Mouse (Mus musculus): ENCODE data around the gene Pin4. TPM values are rescaled to one million over a fixed set of nuclear protein-coding genes. Genes with fewer than 3 reads are reported as not detected.

The Pin4 gene
- polyA plus RNA-seq, 1 experiment from 2014 or later: 54.2 TPM

GRCm38 (mm10) chrX:102166521-102166920 lies 47.3 kb downstream of the Pin4 start:
- no peak for ATAC-seq (replicated peaks; ENCODE audit: insufficient number of reproducible peaks, low FRiP score, low TSS enrichment)
- H3K9me3 ChIP-seq (replicated peaks; ENCODE audit: control insufficient read depth, low read length): no peaks in the 10 kb centered on the region
- no peaks in the 10 kb centered on the region for H3K4me1 ChIP-seq (ENCODE audit: control insufficient read depth, insufficient read depth, low read length)
- no peaks in the 10 kb centered on the region for H3K36me3 ChIP-seq (ENCODE audit: control insufficient read depth, insufficient read depth, low read length)
- H3K9ac ChIP-seq (ENCODE audit: low read depth, low read length): no peak overlapping the region
- no peak overlapping the region for H3K4me3 ChIP-seq (ENCODE audit: low read depth, low read length)
- H3K27ac ChIP-seq (ENCODE audit: low read depth, low read length): no peak overlapping the region
- no peak overlapping the region for H3K4me2 ChIP-seq
- WGBS (ENCODE audit: insufficient replicate concordance): 65% methylated on average over 5 of the region's 5 CpGs
- no peaks in the 10 kb centered on the region; the same call in 1 of the 2 replicates for H3K27me3 ChIP-seq (ENCODE audit: control insufficient read depth, insufficient read depth, low read length)

- Histone ChIP-seq H3K27ac (ENCODE audit: low read depth, low read length) (no peak overlapping the region), H3K4me1 (ENCODE audit: control insufficient read depth, insufficient read depth, low read length) (no peaks in the 10 kb centered on the region)
- ATAC-seq (replicated peaks; ENCODE audit: insufficient number of reproducible peaks, low FRiP score, low TSS enrichment): no peak
These were observed 47.7 kb downstream of the Pin4 start for GRCm38 (mm10) chrX:102166986-102167385.

GRCm38 (mm10) chrX:102169724-102170123 lies 50.5 kb downstream of the Pin4 start:
- Histone ChIP-seq H3K4me2 (no peak overlapping the region), H3K36me3 (ENCODE audit: control insufficient read depth, insufficient read depth, low read length) (no peaks in the 10 kb centered on the region), H3K9ac (ENCODE audit: low read depth, low read length) (no peak overlapping the region), H3K9me3 (replicated peaks; ENCODE audit: control insufficient read depth, low read length) (no peaks in the 10 kb centered on the region), H3K4me1 (ENCODE audit: control insufficient read depth, insufficient read depth, low read length) (no peaks in the 10 kb centered on the region), H3K27me3 (ENCODE audit: control insufficient read depth, insufficient read depth, low read length) (no peaks in the 10 kb centered on the region; the same call in 1 of the 2 replicates), H3K27ac (ENCODE audit: low read depth, low read length) (no peak overlapping the region), H3K4me3 (ENCODE audit: low read depth, low read length) (no peak overlapping the region)
- WGBS (ENCODE audit: insufficient replicate concordance): 72% methylated on average over 1 of the region's 1 CpGs
- ATAC-seq (replicated peaks; ENCODE audit: insufficient number of reproducible peaks, low FRiP score, low TSS enrichment): no peak

More at GRCm38 (mm10) chrX:102166986-102167385, 47.7 kb downstream of the Pin4 start:
- H3K4me3 ChIP-seq (ENCODE audit: low read depth, low read length): no peak overlapping the region
- H3K36me3 ChIP-seq (ENCODE audit: control insufficient read depth, insufficient read depth, low read length): no peaks in the 10 kb centered on the region
- H3K9ac ChIP-seq (ENCODE audit: low read depth, low read length): no peak overlapping the region
- H3K4me2 ChIP-seq: no peak overlapping the region
- no peaks in the 10 kb centered on the region; the same call in 1 of the 2 replicates for H3K27me3 ChIP-seq (ENCODE audit: control insufficient read depth, insufficient read depth, low read length)
- no peaks in the 10 kb centered on the region for H3K9me3 ChIP-seq (replicated peaks; ENCODE audit: control insufficient read depth, low read length)
- WGBS (ENCODE audit: insufficient replicate concordance): 45% methylated on average over 6 of the region's 6 CpGs

GRCm38 (mm10) chrX:102170135-102170534 lies 50.9 kb downstream of the Pin4 start:
- Histone ChIP-seq H3K9me3 (replicated peaks; ENCODE audit: control insufficient read depth, low read length) (no peaks in the 10 kb centered on the region), H3K36me3 (ENCODE audit: control insufficient read depth, insufficient read depth, low read length) (no peaks in the 10 kb centered on the region), H3K4me3 (ENCODE audit: low read depth, low read length) (no peak overlapping the region), H3K9ac (ENCODE audit: low read depth, low read length) (no peak overlapping the region), H3K27me3 (ENCODE audit: control insufficient read depth, insufficient read depth, low read length) (no peaks in the 10 kb centered on the region; the same call in 1 of the 2 replicates), H3K4me1 (ENCODE audit: control insufficient read depth, insufficient read depth, low read length) (no peaks in the 10 kb centered on the region), H3K27ac (ENCODE audit: low read depth, low read length) (no peak overlapping the region), H3K4me2 (no peak overlapping the region)
- no peak for ATAC-seq (replicated peaks; ENCODE audit: insufficient number of reproducible peaks, low FRiP score, low TSS enrichment)
- WGBS (ENCODE audit: insufficient replicate concordance): 47% methylated on average over 3 of the region's 3 CpGs

GRCm38 (mm10) chrX:102170900-102171299 lies 51.7 kb downstream of the Pin4 start:
- H3K4me1 ChIP-seq (ENCODE audit: control insufficient read depth, insufficient read depth, low read length): no peaks in the 10 kb centered on the region
- no peak overlapping the region for H3K9ac ChIP-seq (ENCODE audit: low read depth, low read length)
- WGBS (ENCODE audit: insufficient replicate concordance): 33% methylated on average over 3 of the region's 3 CpGs
- no peaks in the 10 kb centered on the region for H3K36me3 ChIP-seq (ENCODE audit: control insufficient read depth, insufficient read depth, low read length)
- H3K4me3 ChIP-seq (ENCODE audit: low read depth, low read length): no peak overlapping the region
- H3K27ac ChIP-seq (ENCODE audit: low read depth, low read length): no peak overlapping the region
- H3K9me3 ChIP-seq (replicated peaks; ENCODE audit: control insufficient read depth, low read length): no peaks in the 10 kb centered on the region
- ATAC-seq (replicated peaks; ENCODE audit: insufficient number of reproducible peaks, low FRiP score, low TSS enrichment): no peak
- no peaks in the 10 kb centered on the region; the same call in 1 of the 2 replicates for H3K27me3 ChIP-seq (ENCODE audit: control insufficient read depth, insufficient read depth, low read length)
- H3K4me2 ChIP-seq: no peak overlapping the region

- Histone ChIP-seq H3K27ac (ENCODE audit: low read depth, low read length) (no peak overlapping the region), H3K4me1 (ENCODE audit: control insufficient read depth, insufficient read depth, low read length) (no peaks in the 10 kb centered on the region), H3K4me2 (no peak overlapping the region), H3K27me3 (ENCODE audit: control insufficient read depth, insufficient read depth, low read length) (no peaks in the 10 kb centered on the region), H3K4me3 (ENCODE audit: low read depth, low read length) (no peak overlapping the region), H3K9ac (ENCODE audit: low read depth, low read length) (no peak overlapping the region), H3K9me3 (replicated peaks; ENCODE audit: control insufficient read depth, low read length) (no peaks in the 10 kb centered on the region), H3K36me3 (ENCODE audit: control insufficient read depth, insufficient read depth, low read length) (no peaks in the 10 kb centered on the region)
- ATAC-seq (replicated peaks; ENCODE audit: insufficient number of reproducible peaks, low FRiP score, low TSS enrichment): no peak
- 86% methylated on average over 5 of the region's 5 CpGs for WGBS (ENCODE audit: insufficient replicate concordance)
These were observed 56.5 kb downstream of the Pin4 start for GRCm38 (mm10) chrX:102175538-102176287.

Other genes starting within 250 kb of the Pin4 start
- 0.52 and 0.92 TPM in 2 replicates for gene Rtl5, start 48.1 kb upstream of the Pin4 start, polyA plus RNA-seq (2014; fragmentation: Nextera tagmentation; extraction: Ambion mirVana)
- gene Ercc6l, start 37.6 kb downstream of the Pin4 start, polyA plus RNA-seq (2014; fragmentation: Nextera tagmentation; extraction: Ambion mirVana): 9.8 and 13.3 TPM in 2 replicates
- 515 and 606 TPM in 2 replicates for gene Rps4x, start 69.9 kb downstream of the Pin4 start, polyA plus RNA-seq (2014; fragmentation: Nextera tagmentation; extraction: Ambion mirVana)
- 913 and 967 TPM in 2 replicates for gene Cited1, start 132.7 kb downstream of the Pin4 start, polyA plus RNA-seq (2014; fragmentation: Nextera tagmentation; extraction: Ambion mirVana)